Mouse (Mus musculus) kidney, postnatal 0 days (tissue): ENCODE data around the gene Zfp93. TPM values are rescaled to one million over a fixed set of nuclear protein-coding genes. Genes with fewer than 3 reads are reported as not detected.

Experiments
- ATAC-seq: fragments of 200-750 bp; cut with Nextera tagmentation; replicated peaks from 2 replicates; pipeline ENCODE4 v1.8.0; 2017; ENCODE audit warnings: low read depth, moderate number of reproducible peaks, moderate TSS enrichment, moderate library complexity; ENCODE audit not compliant: low FRiP score
- DNase-seq: peaks from one replicate; pipeline ENCODE4 v3.0.0-alpha.2; 2016; ENCODE audit warnings: low spot score
- H3K27ac ChIP-seq: fragments of 300-500 bp; sonication (generic); 2 replicates; pipeline ENCODE4 v1.5.1; 2014; ENCODE audit warnings: mild to moderate bottlenecking
- H3K27me3 ChIP-seq: fragments of 300-500 bp; sonication (generic); 2 replicates; pipeline ENCODE4 v1.6.1; 2014; ENCODE audit warnings: low read length, mixed read lengths; ENCODE audit not compliant: insufficient read depth
- H3K36me3 ChIP-seq: fragments of 300-500 bp; sonication (generic); 2 replicates; pipeline ENCODE4 v1.6.1; 2014; ENCODE audit warnings: low read length, mixed read lengths; ENCODE audit not compliant: insufficient read depth
- H3K4me1 ChIP-seq: fragments of 300-500 bp; sonication (generic); replicated peaks from 2 replicates; pipeline ENCODE4 v1.6.1; 2014; ENCODE audit warnings: antibody characterized with exemption, low read length, mixed read lengths; ENCODE audit not compliant: insufficient read depth
- H3K4me2 ChIP-seq: fragments of 300-500 bp; sonication (generic); 2 replicates; pipeline ENCODE4 v1.6.1; 2014; ENCODE audit warnings: mild to moderate bottlenecking, low read length, moderate library complexity, mixed read lengths
- H3K4me3 ChIP-seq: fragments of 300-500 bp; sonication (generic); replicated peaks from 2 replicates; pipeline ENCODE4 v1.5.1; 2014; ENCODE audit warnings: low read depth, low read length
- H3K9ac ChIP-seq: fragments of 300-500 bp; sonication (generic); 2 replicates; pipeline ENCODE4 v1.6.1; 2014; ENCODE audit warnings: low read depth, low read length
- H3K9me3 ChIP-seq: fragments of 300-500 bp; sonication (generic); replicated peaks from 2 replicates; pipeline ENCODE4 v1.6.1; 2016; ENCODE audit warnings: low read length, inconsistent platforms, mixed read lengths
- CTCF ChIP-seq: IDR thresholded peaks from 2 replicates; pipeline ENCODE4 v1.5.1; 2016; ENCODE audit warnings: antibody characterized with exemption, low read depth, mild to moderate bottlenecking, moderate library complexity
- WGBS: fragments of 180-500 bp; shearing (Covaris S2); extraction: QIAGEN DNeasy Blood & Tissue Kit; methylation state at CpG from one replicate; pipeline ENCODE4 v1.1.7; 2014; 5-methylcytosine and 5-hydroxymethylcytosine counted together
- polyA plus RNA-seq: library from polyadenylated mRNA; unstranded; fragments of >200 nt; fragmentation: Nextera tagmentation; extraction: Ambion mirVana; gene quantifications from 2 replicates; pipeline ENCODE4 v1.2.1, GENCODE M21; 2015

Zfp93 gene
- polyA plus RNA-seq, 1 experiment from 2014 or later: 7.5 TPM

DNA sequence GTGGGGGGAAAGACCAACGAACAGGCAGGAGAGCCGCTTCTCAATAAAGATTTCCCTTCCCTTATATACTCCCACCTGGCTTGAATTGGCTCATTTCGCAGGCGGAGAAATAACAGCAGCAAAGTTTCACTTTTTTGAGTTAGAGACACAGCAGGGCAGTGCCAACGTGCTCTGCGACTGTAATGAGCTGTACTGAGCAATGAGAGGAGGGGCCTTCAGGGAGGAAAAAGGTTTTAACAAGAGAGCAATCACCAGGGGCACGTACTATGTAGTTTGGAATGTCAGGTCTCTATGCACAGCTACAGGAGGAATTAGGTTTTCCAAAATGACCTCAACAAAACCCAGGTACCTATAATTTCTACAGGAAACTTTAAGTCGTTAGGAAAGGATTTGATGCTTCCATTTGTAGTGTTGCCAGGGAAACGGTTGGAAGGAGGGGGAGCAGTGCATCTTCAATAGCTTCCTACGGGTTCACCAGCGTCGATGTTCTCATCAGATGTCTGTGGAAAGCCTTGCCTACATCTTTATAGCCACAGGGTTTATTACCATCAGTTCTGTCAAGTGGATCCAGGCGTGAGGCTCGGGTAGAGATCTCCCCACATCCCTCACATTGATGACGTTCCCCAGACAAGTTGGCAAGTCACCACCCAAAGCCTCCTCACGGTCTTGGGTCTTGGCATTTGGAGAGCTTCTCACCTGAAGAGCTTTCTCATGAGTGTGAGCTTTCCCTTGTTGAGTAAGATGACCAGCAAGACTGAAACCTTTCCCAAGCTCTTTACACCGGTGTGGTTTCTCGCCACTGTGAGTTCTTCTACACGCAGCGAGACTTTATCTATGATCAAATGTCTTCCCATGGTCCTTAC, 56.3 kb downstream of the Zfp93 start:
- H3K9ac ChIP-seq: peak overlapping the region; percentile 35; the same call in 1 of the 2 replicates
- 36% methylated on average over 20 of the region's 20 CpGs for WGBS
- no peaks in the 10 kb centered on the region for H3K27me3 ChIP-seq
- ATAC-seq (no peak), DNase-seq (no peak)
- H3K36me3 ChIP-seq: no peaks in the 10 kb centered on the region
- H3K9me3 ChIP-seq: peaks cover 4% of the 10 kb centered on the region; the same call in 1 of the 2 replicates
- peak overlapping the region; percentile 20 for H3K4me3 ChIP-seq
- no peak for TF ChIP-seq CTCF
- no peaks in the 10 kb centered on the region for H3K4me1 ChIP-seq
- peak overlapping the region; percentile 58 for H3K4me2 ChIP-seq
- no peak overlapping the region for H3K27ac ChIP-seq

Other genes starting within 250 kb of the Zfp93 start
- not detected in 2 replicates for gene Vmn1r183, start 217.2 kb upstream of the Zfp93 start, polyA plus RNA-seq
- 12.1 and 13.6 TPM in 2 replicates for gene Zfp180, start 188.5 kb upstream of the Zfp93 start, polyA plus RNA-seq
- 4.5 and 4.6 TPM in 2 replicates for gene Zfp112, start 158.1 kb upstream of the Zfp93 start, polyA plus RNA-seq
- gene Zfp235, start 136.3 kb upstream of the Zfp93 start, polyA plus RNA-seq: 12.4 and 13.3 TPM in 2 replicates
- 2.2 and 2.4 TPM in 2 replicates for gene Zfp114, start 95.4 kb upstream of the Zfp93 start, polyA plus RNA-seq
- gene Zfp111, start 59.0 kb upstream of the Zfp93 start, polyA plus RNA-seq: 6.3 and 7.4 TPM in 2 replicates
- gene Zfp109, start 32.9 kb upstream of the Zfp93 start, polyA plus RNA-seq: 2.2 and 2.5 TPM in 2 replicates
- 3.2 and 3.3 TPM in 2 replicates for gene Zfp108, start 15.6 kb upstream of the Zfp93 start, polyA plus RNA-seq
- 22.9 and 24.6 TPM in 2 replicates for gene Zfp61, start 30.8 kb downstream of the Zfp93 start, polyA plus RNA-seq
- 9.8 and 10.0 TPM in 2 replicates for gene Zfp94, start 46.2 kb downstream of the Zfp93 start, polyA plus RNA-seq
- gene Tescl, start 63.5 kb downstream of the Zfp93 start, polyA plus RNA-seq: 0.27 and 0.45 TPM in 2 replicates
- not detected in 2 replicates for gene Lypd5, start 78.8 kb downstream of the Zfp93 start, polyA plus RNA-seq
- gene Kcnn4, start 99.8 kb downstream of the Zfp93 start, polyA plus RNA-seq: 8.0 and 9.6 TPM in 2 replicates
- 20.6 and 20.8 TPM in 2 replicates for gene Smg9, start 129.2 kb downstream of the Zfp93 start, polyA plus RNA-seq
- gene Irgc1, start 181.9 kb downstream of the Zfp93 start, polyA plus RNA-seq: not detected in 2 replicates
- gene Plaur, start 192.1 kb downstream of the Zfp93 start, polyA plus RNA-seq: 11.5 and 15.9 TPM in 2 replicates
- 7.1 and 8.2 TPM in 2 replicates for gene Cadm4, start 211.6 kb downstream of the Zfp93 start, polyA plus RNA-seq
- 40.2 and 41.4 TPM in 2 replicates for gene Zfp428, start 236.6 kb downstream of the Zfp93 start, polyA plus RNA-seq
- gene AC161166.1, start 242.0 kb downstream of the Zfp93 start, polyA plus RNA-seq: 0.06 and 0.12 TPM in 2 replicates